In genomic region chr15:3578286-3578980, GRCm38 (mm10) we compare ENCODE assay signal across 20 mouse cellular contexts. TPM values are rescaled to one million over a fixed set of nuclear protein-coding genes. Genes with fewer than 3 reads are reported as not detected.
DNase-seq lines count a peak whose midpoint lies in the region; ATAC-seq and TF ChIP-seq lines count a peak whose summit lies in the region.
"Had no signal": no experiment of that assay in that cellular context is flagged by ENCODE, and none has a peak within 500 bp of the region (broad histone marks: within the 10 kb centered on the region; RNA-seq: fewer than 3 reads in every experiment).

No protein-coding gene starts in this region.

- peaks cover 38% of the 10 kb centered on the region for H3K36me3 ChIP-seq in liver, adult 2 months (ENCODE audit: control insufficient read depth, insufficient read depth, low read length)
- H3K36me3 ChIP-seq in kidney, postnatal 0 days (ENCODE audit: insufficient read depth, low read length), result no peaks in the 10 kb centered on the region
- H3K36me3 ChIP-seq: embryonic facial prominence, embryonic 13.5 days; forebrain, embryonic 10.5 days; heart, embryonic 12.5 days; liver, embryonic 12.5 days; midbrain, embryonic 10.5 days; neural tube, embryonic 13.5 days had no signal

- no peak overlapping the region for H3K4me3 ChIP-seq in liver, adult 2 months (ENCODE audit: insufficient read depth, low read depth, low read length)
- H3K4me3 ChIP-seq in kidney, postnatal 0 days (replicated peaks; ENCODE audit: low read depth, low read length), result no peak overlapping the region
- H3K4me3 ChIP-seq: embryonic facial prominence, embryonic 13.5 days; forebrain, embryonic 10.5 days; heart, embryonic 12.5 days; liver, embryonic 12.5 days; midbrain, embryonic 10.5 days; neural tube, embryonic 13.5 days had no signal

- H3K27ac ChIP-seq in liver, adult 2 months (replicated peaks; ENCODE audit: insufficient read depth, low read depth, low read length), result peak overlapping the region; percentile 55; the same call in 1 of the 2 replicates
- 0 out of 2 replicates have a peak overlapping the region, but pooled peaks have one; percentile 25 for H3K27ac ChIP-seq in kidney, postnatal 0 days
- H3K27ac ChIP-seq: embryonic facial prominence, embryonic 13.5 days; forebrain, embryonic 10.5 days; liver, embryonic 12.5 days; midbrain, embryonic 10.5 days; neural tube, embryonic 13.5 days had no signal

- H3K27me3 ChIP-seq in liver, adult 2 months (ENCODE audit: control insufficient read depth, insufficient read depth, low read length), result no peaks in the 10 kb centered on the region
- H3K27me3 ChIP-seq in kidney, postnatal 0 days (ENCODE audit: insufficient read depth, low read length), result no peaks in the 10 kb centered on the region
- H3K27me3 ChIP-seq: embryonic facial prominence, embryonic 13.5 days; heart, embryonic 12.5 days; neural tube, embryonic 13.5 days had no signal

- H3K79me2 ChIP-seq in liver, adult 2 months (ENCODE audit: control insufficient read depth, insufficient read depth, low read length), result peaks cover 12% of the 10 kb centered on the region; the same call in 1 of the 2 replicates

- peaks cover 4% of the 10 kb centered on the region; the same call in 1 of the 2 replicates for H3K4me1 ChIP-seq in liver, adult 2 months (ENCODE audit: control insufficient read depth, insufficient read depth, low read length)
- H3K4me1 ChIP-seq in kidney, postnatal 0 days (replicated peaks; ENCODE audit: insufficient read depth, low read length), result no peaks in the 10 kb centered on the region

- no peak overlapping the region for H3K9ac ChIP-seq in liver, adult 2 months (ENCODE audit: low read depth, low read length)
- no peak overlapping the region for H3K9ac ChIP-seq in kidney, postnatal 0 days (ENCODE audit: low read depth, low read length)
- H3K9ac ChIP-seq: embryonic facial prominence, embryonic 13.5 days; heart, embryonic 12.5 days; liver, embryonic 12.5 days; neural tube, embryonic 13.5 days had no signal

- DNase-seq in adrenal gland, adult 8-10 months, result peak; percentile 11
- no peak for DNase-seq in adrenal gland, postnatal 4 days (ENCODE audit: low spot score in 2 of 2)
- DNase-seq in liver, adult 2 months (ENCODE audit: extremely low read depth, low read depth, low spot score), result peak; percentile 95
- DNase-seq in liver, result no peak
- DNase-seq in kidney, postnatal 0 days (ENCODE audit: low spot score), result no peak
- DNase-seq in frontal cortex, postnatal 36 days (ENCODE audit: low spot score in 2 of 2), result no peak
- no peak for DNase-seq in thymus, postnatal 14 days
- no peak for DNase-seq in spleen, postnatal 36 days (ENCODE audit: low spot score in 2 of 2)
- DNase-seq: gastrocnemius, postnatal 36 days; heart, postnatal 36 days; layer of hippocampus, adult 9-11 months; right cerebral cortex, postnatal 4 days; thymus, adult 2 months had no signal

- no peaks in the 10 kb centered on the region for H3K9me3 ChIP-seq in kidney, postnatal 0 days (replicated peaks; ENCODE audit: low read length)
- H3K9me3 ChIP-seq: embryonic facial prominence, embryonic 13.5 days; forebrain, embryonic 10.5 days; heart, embryonic 12.5 days; liver, embryonic 12.5 days; midbrain, embryonic 10.5 days; neural tube, embryonic 13.5 days had no signal

- no peak for ATAC-seq in kidney, postnatal 0 days (replicated peaks; ENCODE audit: low FRiP score, low read depth)
- ATAC-seq: liver, embryonic 12.5 days had no signal

- TF ChIP-seq CTCF in liver, adult 2 months (IDR thresholded peaks at IDR 0.05; ENCODE audit: low read depth, low read length), result no peak
- TF ChIP-seq CTCF in kidney, postnatal 0 days (IDR thresholded peaks at IDR 0.05; ENCODE audit: low read depth), result no peak

- no peak overlapping the region for H3K4me2 ChIP-seq in kidney, postnatal 0 days (ENCODE audit: low read length)
- H3K4me2 ChIP-seq: embryonic facial prominence, embryonic 13.5 days; heart, embryonic 12.5 days; liver, embryonic 12.5 days; neural tube, embryonic 13.5 days had no signal

- TF ChIP-seq POLR2A in liver, adult 2 months (IDR thresholded peaks at IDR 0.05; ENCODE audit: extremely low read depth, insufficient read depth, low read length), result no peak

- 25% methylated on average over 5 of the region's 5 CpGs for WGBS in liver, adult 2 months
- WGBS in kidney, postnatal 0 days, result 45% methylated on average over 5 of the region's 5 CpGs

RNA-seq across cellular contexts. Expression of gene Ghr, which starts 4.9 kb away (rescaled TPM):
- total RNA-seq in adrenal gland, adult 8-10 months (2022), result 100 to 1,000 TPM in 1 of 4 experiments, 10 to 100 TPM in 3; 67.5 to 155 (median 78.8) TPM
- 10 to 100 TPM; 60.6 to 64.7 TPM for total RNA-seq in adrenal gland, postnatal 4 days (2021)
- total RNA-seq in liver, adult 2 months (2014; rRNA removed), result 406 and 423 TPM in 2 replicates
- polyA plus RNA-seq in liver, adult 2 months (2012; rRNA removed), result 141 and 142 TPM in 2 replicates
- 80.4 and 82.6 TPM in 2 replicates for polyA plus RNA-seq in kidney, postnatal 0 days (2015; fragmentation: Nextera tagmentation; extraction: Ambion mirVana)
- total RNA-seq: monocyte, adult 5-6 weeks had no signal

Comparison
In these comparisons a context has a peak if more than half of its experiments do, and no peak if none do; other contexts are left out.
1. DNase-seq: peak in adrenal gland, adult 8-10 months (single experiment) and liver, adult 2 months (single experiment); none in adrenal gland, postnatal 4 days (0 of 2), liver (single experiment), kidney, postnatal 0 days (single experiment), frontal cortex, postnatal 36 days (0 of 2), thymus, postnatal 14 days (single experiment) and spleen, postnatal 36 days (0 of 2).